Mouse (Mus musculus) kidney, adult 2 months (tissue): ENCODE results near the gene Tcf20.

Source experiments
- CTCF ChIP-seq: fragments of 200-500 bp; conservative IDR thresholded peaks from 2 replicates; pipeline ENCODE4 v1.5.1; 2011; ENCODE audit warnings: low read depth, mild to moderate bottlenecking, control low read depth, low read length, moderate library complexity, mixed read lengths; ENCODE audit not compliant: insufficient read depth, insufficient read length
- POLR2A ChIP-seq: fragments of 200-500 bp; IDR thresholded peaks from one replicate; pipeline ENCODE4 v1.6.1; 2011; ENCODE audit warnings: low read depth, low read length, control low read depth

DNA sequence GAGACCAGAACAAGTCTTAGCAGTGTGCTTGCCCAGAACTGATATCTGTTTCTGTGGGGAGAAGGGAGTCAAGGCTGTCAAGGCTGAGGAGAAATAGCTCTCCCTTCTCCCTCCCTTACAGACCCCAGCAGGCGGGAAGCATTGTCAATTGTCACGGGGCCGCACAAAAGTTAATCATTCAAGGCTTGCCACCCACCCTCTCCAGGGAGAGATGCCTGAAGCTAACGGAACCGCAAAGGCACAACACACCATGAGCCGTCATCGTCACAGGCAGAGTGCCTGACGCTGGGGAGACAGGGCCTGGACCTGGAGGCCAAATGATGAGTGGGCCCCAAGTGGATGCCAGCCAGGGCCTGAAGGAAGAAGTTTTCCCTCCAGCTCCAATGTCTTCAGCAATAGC lies 22.8 kb upstream of the Tcf20 start:
- TF ChIP-seq CTCF (no peak), POLR2A (no peak)
